Mouse (Mus musculus): Measurements from ENCODE around the gene Cmtm5. TPM values are rescaled to one million over a fixed set of nuclear protein-coding genes. Genes with fewer than 3 reads are reported as not detected.

Gene Cmtm5
- polyA plus RNA-seq, 1 experiment from 2014 or later: 9.4 TPM

DNA sequence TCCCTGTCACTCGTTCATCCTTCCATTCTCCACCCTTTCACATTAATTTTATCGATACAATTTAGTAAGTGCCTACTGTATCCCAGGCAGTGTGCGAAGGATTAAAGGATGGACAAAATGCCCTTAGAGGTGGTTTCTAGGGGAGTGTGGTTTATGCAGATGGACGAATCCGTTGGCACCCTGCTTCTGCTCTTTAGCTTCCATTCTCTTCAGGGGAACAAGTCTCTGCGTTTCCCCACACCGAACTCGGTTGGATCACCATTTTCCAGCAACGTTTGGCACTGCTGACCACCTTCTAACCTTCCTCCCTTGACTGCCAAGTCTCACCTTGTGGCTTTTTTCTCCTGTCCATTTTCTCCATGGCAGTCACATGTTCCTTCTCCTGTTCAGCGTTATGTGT lies 22.7 kb upstream of the Cmtm5 start:
- peaks cover 29% of the 10 kb centered on the region for H3K4me1 ChIP-seq
- peak overlapping the region; percentile 91 for H3K27ac ChIP-seq (replicated peaks)
- peak overlapping the region; percentile 92 for H3K4me3 ChIP-seq (replicated peaks)
- no peaks in the 10 kb centered on the region for H3K27me3 ChIP-seq
- no peaks in the 10 kb centered on the region for H3K9me3 ChIP-seq (replicated peaks)
- no peak for ATAC-seq (ENCODE audit: insufficient number of reproducible peaks, low FRiP score, low TSS enrichment, low read depth)
- H3K4me2 ChIP-seq (replicated peaks): peak overlapping the region; percentile 88
- 13% methylated on average over 10 of the region's 10 CpGs for WGBS
- peak overlapping the region; percentile 94 for H3K9ac ChIP-seq
- peaks cover 47% of the 10 kb centered on the region for H3K36me3 ChIP-seq

DNA sequence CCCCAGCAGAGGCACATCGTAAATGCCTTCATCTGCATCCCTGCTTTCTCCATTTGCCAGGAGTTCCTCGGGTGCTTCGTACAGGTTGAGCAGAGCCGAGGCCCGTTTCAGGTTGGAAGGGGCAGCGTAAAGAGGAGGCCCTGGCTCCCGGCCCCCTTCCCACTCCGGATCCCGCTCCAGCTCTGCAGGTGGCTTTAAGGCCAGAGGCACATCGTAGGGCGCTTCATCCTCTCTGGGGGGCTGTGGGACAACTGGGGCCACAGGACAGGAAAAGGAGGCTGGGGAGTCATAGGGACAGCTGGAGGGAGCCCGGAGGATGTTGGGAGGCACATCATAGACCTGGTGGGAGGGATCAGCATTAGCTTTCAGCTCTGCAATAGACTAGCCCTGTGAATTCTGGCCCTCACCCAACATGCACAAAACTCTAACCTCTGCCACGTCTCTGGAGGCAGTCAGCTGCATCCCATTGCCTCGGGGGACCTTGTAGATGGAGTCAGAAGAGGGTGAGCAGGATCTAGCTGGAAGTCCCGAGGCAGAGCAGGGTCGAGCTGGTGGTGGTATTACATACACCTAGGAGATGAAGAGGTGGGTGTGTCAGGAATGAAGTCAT lies 15.9 kb upstream of the Cmtm5 start:
- no peak for ATAC-seq (ENCODE audit: insufficient number of reproducible peaks, low FRiP score, low TSS enrichment, low read depth)
- no peak overlapping the region for H3K9ac ChIP-seq
- no peak overlapping the region for H3K4me3 ChIP-seq (replicated peaks)
- no peaks in the 10 kb centered on the region for H3K27me3 ChIP-seq
- no peak overlapping the region for H3K27ac ChIP-seq (replicated peaks)
- H3K4me1 ChIP-seq: peaks cover 16% of the 10 kb centered on the region
- peaks cover 77% of the 10 kb centered on the region for H3K36me3 ChIP-seq
- 90% methylated on average over 16 of the region's 16 CpGs for WGBS
- no peak overlapping the region for H3K4me2 ChIP-seq (replicated peaks)
- H3K9me3 ChIP-seq (replicated peaks): no peaks in the 10 kb centered on the region

DNA sequence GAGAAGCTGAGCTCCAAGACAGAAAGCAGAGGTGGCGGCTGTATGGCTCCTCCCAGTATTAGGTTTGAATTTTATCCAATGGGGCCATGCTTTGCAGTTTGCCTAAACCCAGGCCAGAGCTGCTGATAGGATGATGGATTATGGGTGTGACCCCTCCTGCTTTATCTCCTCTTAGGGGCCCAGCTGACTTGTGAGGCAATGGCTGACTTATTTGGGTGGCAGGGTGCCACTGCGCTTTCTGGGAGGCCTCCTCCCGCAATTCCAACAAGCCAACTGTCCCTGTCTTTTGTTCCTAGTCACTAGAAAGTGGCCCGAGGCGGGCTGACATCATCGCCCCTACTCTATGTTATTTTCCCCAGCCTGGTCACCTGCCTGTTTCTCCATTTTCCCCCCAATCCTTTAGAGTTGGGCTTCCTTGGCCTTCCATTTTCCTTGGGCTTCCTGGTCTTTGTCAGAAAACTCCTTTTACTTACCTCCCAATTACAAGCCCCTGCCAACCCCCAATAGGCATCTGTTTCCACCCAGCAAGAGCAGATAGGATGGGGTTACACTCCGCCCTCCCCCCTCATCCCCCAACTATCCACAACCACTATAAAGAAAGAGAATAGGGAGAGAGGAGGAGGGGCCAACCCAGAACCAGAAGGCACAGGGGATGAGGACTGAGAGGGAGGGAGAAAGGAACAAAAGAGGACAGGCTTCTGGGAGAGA lies 11.3 kb upstream of the Cmtm5 start:
- Histone ChIP-seq H3K9ac (peak overlapping the region; percentile 94), H3K9me3 (replicated peaks) (no peaks in the 10 kb centered on the region), H3K36me3 (peaks cover 32% of the 10 kb centered on the region), H3K4me1 (peaks cover 46% of the 10 kb centered on the region), H3K27me3 (no peaks in the 10 kb centered on the region), H3K4me3 (replicated peaks) (peak overlapping the region; percentile 62), H3K4me2 (replicated peaks) (peak overlapping the region; percentile 61), H3K27ac (replicated peaks) (peak overlapping the region; percentile 98)
- ATAC-seq (ENCODE audit: insufficient number of reproducible peaks, low FRiP score, low TSS enrichment, low read depth): peak; percentile 64
- WGBS: 8% methylated on average over 7 of the region's 7 CpGs

DNA sequence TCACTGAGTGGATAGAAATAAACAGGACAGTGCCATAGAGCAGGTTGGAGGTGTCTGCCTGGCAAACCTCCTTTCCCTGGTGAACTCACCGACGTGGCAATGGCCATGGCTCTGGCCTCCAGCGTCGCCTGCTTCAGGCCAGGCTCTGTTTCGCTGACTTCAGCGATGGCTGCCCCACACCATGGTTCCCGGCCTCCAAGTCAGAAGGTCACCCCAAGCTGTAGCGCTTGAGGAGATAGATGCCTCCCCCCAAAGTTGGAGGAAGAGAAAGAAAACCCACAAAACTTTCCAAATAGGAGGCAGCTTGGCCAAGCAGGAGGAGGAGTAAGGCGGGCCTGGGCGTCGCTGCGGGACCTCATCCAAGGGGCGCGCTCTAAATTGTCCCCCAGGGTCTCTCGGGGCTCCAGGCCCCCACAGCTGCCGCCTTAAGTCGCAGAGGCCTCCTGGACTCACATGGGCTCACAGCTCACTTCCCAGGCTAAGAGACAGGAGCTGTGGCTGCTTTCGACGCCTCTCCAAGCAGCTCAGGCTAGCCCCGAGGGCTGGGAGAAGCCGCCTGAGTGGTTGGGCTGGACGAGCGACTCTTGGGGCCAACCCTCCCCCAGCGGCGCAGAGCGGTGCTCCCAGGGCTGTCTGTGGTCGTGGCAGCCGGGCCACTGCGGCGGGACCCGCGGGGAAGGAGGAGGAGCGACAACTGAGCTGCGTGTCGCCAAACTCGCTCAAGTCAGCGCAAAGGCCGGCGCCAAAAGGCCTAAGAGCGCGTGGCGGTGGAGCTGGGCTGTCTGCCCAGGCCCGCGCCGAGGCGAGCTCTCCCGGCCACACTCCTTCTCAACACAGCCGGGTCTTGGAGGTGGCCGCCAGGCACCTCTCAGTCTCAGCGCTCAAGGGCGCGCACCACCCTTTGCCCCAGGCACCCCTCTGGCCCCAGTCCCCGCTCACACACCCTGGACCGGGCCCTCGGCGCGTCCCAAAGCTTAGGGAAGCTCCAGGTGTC lies 10.4 kb upstream of the Cmtm5 start, which contains the start of gene Efs:
Gene Efs, minus strand, starts transcription at position 778 of the 994 bp plus-strand sequence.
- peaks cover 52% of the 10 kb centered on the region for H3K4me1 ChIP-seq
- peak within 1 kb of the TSS; percentile 62 for H3K4me3 ChIP-seq (replicated peaks)
- H3K4me2 ChIP-seq (replicated peaks): peak within 1 kb of the TSS; percentile 61
- peaks cover 23% of the 10 kb centered on the region for H3K36me3 ChIP-seq
- peak within 1 kb of the TSS; percentile 94 for H3K9ac ChIP-seq
- WGBS: 1% methylated on average over 51 of the region's 57 CpGs
- ATAC-seq (ENCODE audit: insufficient number of reproducible peaks, low FRiP score, low TSS enrichment, low read depth): peak; percentile 70
- no peaks in the 10 kb centered on the region for H3K9me3 ChIP-seq (replicated peaks)
- no peaks in the 10 kb centered on the region for H3K27me3 ChIP-seq
- H3K27ac ChIP-seq (replicated peaks): peak within 1 kb of the TSS; percentile 98

DNA sequence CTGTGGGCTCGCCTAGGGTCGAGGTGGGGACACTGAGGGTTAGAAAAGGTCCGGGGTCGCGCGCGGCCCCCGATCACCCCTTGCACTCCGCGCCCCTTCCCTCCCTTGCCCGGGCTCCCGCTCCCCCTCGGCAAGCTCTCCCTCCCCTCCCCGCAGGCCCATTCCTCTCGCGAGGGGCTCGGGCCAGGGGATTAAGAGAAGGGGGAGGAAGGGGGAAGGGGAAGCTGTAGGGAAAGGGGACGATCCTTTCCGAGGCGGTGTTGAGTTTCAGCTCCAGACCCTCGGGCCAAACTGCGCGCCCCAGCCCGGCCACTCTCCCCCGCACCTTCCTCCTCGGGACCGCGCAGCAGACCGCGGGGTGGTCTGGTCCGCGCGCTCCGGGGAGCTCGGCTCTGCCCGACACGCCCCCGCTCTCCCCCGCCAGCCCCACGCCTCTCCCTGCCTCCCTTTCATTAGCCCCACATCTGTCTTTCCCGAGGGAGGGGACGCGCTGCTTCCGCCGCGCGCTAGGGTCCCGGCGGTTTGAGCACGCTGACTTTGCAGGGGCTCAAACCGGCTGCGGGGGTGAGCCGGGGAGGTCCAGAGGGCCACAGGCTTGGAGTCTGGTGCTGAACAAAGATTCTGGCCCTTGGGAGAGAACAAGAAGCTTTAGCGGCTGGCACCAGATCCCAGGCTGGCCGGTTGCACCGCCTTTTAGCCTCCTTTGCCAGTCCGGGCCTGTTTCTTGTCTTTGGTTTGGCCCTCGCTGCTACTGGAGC lies 9.5 kb upstream of the Cmtm5 start:
- H3K4me1 ChIP-seq: peaks cover 52% of the 10 kb centered on the region
- H3K4me3 ChIP-seq (replicated peaks): peak overlapping the region; percentile 62
- H3K4me2 ChIP-seq (replicated peaks): peak overlapping the region; percentile 61
- H3K27me3 ChIP-seq: no peaks in the 10 kb centered on the region
- peak overlapping the region; percentile 94 for H3K9ac ChIP-seq
- ATAC-seq (ENCODE audit: insufficient number of reproducible peaks, low FRiP score, low TSS enrichment, low read depth): peak; percentile 83
- peaks cover 14% of the 10 kb centered on the region for H3K36me3 ChIP-seq
- no peaks in the 10 kb centered on the region for H3K9me3 ChIP-seq (replicated peaks)
- under 1% methylated on average over 55 of the region's 58 CpGs for WGBS
- peak overlapping the region; percentile 98 for H3K27ac ChIP-seq (replicated peaks)

DNA sequence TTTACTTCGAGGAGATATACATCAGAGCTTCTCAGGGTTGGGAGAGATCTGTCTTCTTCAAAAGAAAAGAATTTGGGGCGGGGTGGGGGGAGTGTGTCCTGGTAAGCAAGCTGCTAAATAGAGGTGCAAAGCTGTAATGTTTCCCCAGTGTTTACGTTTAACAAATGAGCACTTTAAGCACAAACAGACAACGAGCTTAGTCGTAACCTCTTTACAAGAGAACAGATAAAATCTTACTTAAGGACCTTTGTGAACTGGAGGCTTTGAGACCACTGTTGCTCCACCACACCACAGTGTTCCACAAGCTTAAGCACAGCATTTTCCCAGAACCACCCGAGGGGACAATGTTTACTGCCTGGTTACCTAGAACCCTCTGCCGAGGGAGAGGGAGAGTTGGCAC lies 8.8 kb upstream of the Cmtm5 start:
- H3K9me3 ChIP-seq (replicated peaks): no peaks in the 10 kb centered on the region
- H3K4me3 ChIP-seq (replicated peaks): peak overlapping the region; percentile 62
- 10% methylated on average over 7 of the region's 7 CpGs for WGBS
- peak overlapping the region; percentile 61 for H3K4me2 ChIP-seq (replicated peaks)
- no peaks in the 10 kb centered on the region for H3K27me3 ChIP-seq
- peak overlapping the region; percentile 94; the same call in 1 of the 2 replicates for H3K9ac ChIP-seq
- peak overlapping the region; percentile 98 for H3K27ac ChIP-seq (replicated peaks)
- no peak for ATAC-seq (ENCODE audit: insufficient number of reproducible peaks, low FRiP score, low TSS enrichment, low read depth)
- H3K4me1 ChIP-seq: peaks cover 52% of the 10 kb centered on the region
- peaks cover 7% of the 10 kb centered on the region for H3K36me3 ChIP-seq

DNA sequence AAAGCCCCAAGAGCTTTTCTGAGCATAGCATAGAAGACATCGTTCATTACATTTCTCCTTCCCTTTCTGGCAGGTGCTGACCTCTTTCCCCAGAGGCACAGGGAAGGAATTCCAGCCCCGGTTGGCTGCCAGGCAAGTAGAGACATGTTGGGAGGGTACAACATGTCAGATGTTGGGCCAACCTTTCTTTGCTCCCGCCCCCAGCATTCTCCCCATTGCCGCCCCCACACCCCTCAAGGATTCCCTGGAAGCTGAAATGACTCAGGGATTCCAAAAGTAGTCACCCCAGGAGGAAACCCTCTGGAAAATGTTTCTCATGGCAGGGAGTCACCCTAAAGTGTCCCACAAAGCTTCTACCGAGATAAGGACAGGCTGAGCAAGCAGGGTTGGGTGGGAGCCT lies 6.3 kb upstream of the Cmtm5 start:
- ATAC-seq (ENCODE audit: insufficient number of reproducible peaks, low FRiP score, low TSS enrichment, low read depth): no peak
- WGBS: 58% methylated on average over 5 of the region's 5 CpGs
- no peaks in the 10 kb centered on the region for H3K36me3 ChIP-seq
- no peaks in the 10 kb centered on the region for H3K27me3 ChIP-seq
- no peak overlapping the region for H3K4me3 ChIP-seq (replicated peaks)
- H3K4me1 ChIP-seq: peaks cover 49% of the 10 kb centered on the region
- no peaks in the 10 kb centered on the region for H3K9me3 ChIP-seq (replicated peaks)
- no peak overlapping the region for H3K9ac ChIP-seq
- no peak overlapping the region for H3K27ac ChIP-seq (replicated peaks)
- no peak overlapping the region for H3K4me2 ChIP-seq (replicated peaks)

DNA sequence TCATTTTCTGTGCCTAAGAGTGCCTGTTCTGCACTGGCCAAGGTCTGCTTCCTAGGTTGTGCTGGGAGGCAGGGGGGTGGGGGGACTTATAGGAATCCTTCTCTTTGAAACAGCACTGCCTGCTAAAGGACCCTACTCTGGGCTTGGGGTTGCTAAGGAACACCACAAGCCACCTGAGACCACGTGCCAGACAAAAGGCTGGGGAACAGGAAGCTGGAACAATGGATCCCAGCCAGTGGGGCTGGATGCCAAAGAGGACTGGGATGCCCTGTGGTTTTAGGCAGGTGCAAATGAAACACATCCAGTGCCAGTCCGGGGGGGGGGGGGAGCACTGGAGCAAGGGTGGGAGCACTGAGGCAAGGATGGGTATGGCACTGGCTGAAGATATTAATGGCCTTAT lies 5.6 kb upstream of the Cmtm5 start:
- WGBS: 22% methylated on average over 2 of the region's 2 CpGs
- H3K4me2 ChIP-seq (replicated peaks): no peak overlapping the region
- 0 out of 2 replicates have a peak, but pooled peaks cover 3% of the 10 kb centered on the region for H3K27me3 ChIP-seq
- no peak overlapping the region for H3K9ac ChIP-seq
- no peak overlapping the region for H3K4me3 ChIP-seq (replicated peaks)
- no peaks in the 10 kb centered on the region for H3K9me3 ChIP-seq (replicated peaks)
- no peak overlapping the region for H3K27ac ChIP-seq (replicated peaks)
- peaks cover 44% of the 10 kb centered on the region for H3K4me1 ChIP-seq
- no peak for ATAC-seq (ENCODE audit: insufficient number of reproducible peaks, low FRiP score, low TSS enrichment, low read depth)
- H3K36me3 ChIP-seq: no peaks in the 10 kb centered on the region

DNA sequence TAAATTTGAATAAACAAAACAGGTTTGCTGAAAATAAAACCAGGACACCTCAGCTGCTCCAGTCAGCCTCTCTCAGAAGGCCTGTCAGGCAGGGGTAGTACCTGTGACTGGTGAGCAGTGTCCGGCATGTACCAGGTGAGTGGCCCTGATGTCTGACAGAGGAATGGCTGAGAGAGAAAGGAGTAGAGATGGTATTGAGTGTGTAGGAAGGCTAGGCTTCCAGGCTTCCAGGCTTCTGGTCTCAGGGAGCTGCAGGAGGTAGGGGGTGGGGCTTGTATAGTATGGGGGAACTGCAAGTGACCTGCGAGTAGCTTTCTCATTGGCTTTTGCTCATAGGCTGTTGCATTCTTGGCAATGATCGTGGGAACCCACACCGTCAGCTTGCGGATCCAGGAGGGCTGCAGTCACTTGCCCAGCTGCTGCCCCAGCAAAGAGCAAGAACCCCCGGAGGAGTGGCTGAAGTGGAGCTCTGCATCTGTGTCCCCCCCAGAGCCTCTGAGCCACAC lies 3.4 kb upstream of the Cmtm5 start, which contains the start of gene Il25:
Gene Il25, plus strand, starts transcription at position 51 of the 506 bp plus-strand sequence.
- no peak for ATAC-seq (ENCODE audit: insufficient number of reproducible peaks, low FRiP score, low TSS enrichment, low read depth)
- H3K9ac ChIP-seq: no peak within 1 kb of the TSS
- H3K4me3 ChIP-seq (replicated peaks): no peak within 1 kb of the TSS
- 26% methylated on average over 6 of the region's 6 CpGs for WGBS
- H3K27ac ChIP-seq (replicated peaks): no peak within 1 kb of the TSS
- H3K4me1 ChIP-seq: peaks cover 38% of the 10 kb centered on the region
- H3K4me2 ChIP-seq (replicated peaks): no peak within 1 kb of the TSS
- no peaks in the 10 kb centered on the region for H3K9me3 ChIP-seq (replicated peaks)
- H3K36me3 ChIP-seq: no peaks in the 10 kb centered on the region
- H3K27me3 ChIP-seq: 0 out of 2 replicates have a peak, but pooled peaks cover 3% of the 10 kb centered on the region

DNA sequence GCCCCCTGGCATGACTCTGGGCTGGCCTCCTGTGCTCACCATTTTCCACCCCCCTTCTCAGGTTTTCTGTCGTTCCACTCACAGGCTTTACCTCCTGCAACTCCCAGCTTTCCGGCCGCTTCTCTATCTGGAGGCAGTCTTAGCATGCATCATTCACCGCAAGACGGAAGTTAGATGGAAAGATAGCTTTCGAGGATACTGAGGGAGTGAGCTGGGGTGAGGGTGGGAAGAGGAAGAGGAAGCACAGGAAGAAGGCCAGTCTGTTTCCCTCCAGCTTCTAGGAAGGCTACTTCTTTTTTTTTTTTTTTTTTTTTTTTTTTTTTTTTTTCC lies 735 bp downstream of the Cmtm5 start:
- no peak for ATAC-seq (ENCODE audit: insufficient number of reproducible peaks, low FRiP score, low TSS enrichment, low read depth)
- Histone ChIP-seq H3K9ac (no peak overlapping the region), H3K27me3 (0 out of 2 replicates have a peak, but pooled peaks cover 3% of the 10 kb centered on the region), H3K36me3 (no peaks in the 10 kb centered on the region), H3K9me3 (replicated peaks) (no peaks in the 10 kb centered on the region), H3K4me2 (replicated peaks) (0 out of 2 replicates have a peak overlapping the region, but pooled peaks have one; percentile 15), H3K27ac (replicated peaks) (peak overlapping the region; percentile 84), H3K4me1 (peaks cover 24% of the 10 kb centered on the region), H3K4me3 (replicated peaks) (peak overlapping the region; percentile 8; the same call in 1 of the 2 replicates)
- 21% methylated on average over 6 of the region's 6 CpGs for WGBS

Measured in embryonic facial prominence, embryonic 15.5 days (tissue).